Mouse (Mus musculus): Measurements from ENCODE around the gene Cpa1. TPM values are rescaled to one million over a fixed set of nuclear protein-coding genes. Genes with fewer than 3 reads are reported as not detected.

Cpa1 gene
- polyA plus RNA-seq, 1 experiment from 2014 or later, result 5.4 TPM

- H3K4me2 ChIP-seq (ENCODE audit: low read depth, low read length), result peak overlapping the region; percentile 50
These were observed 35.8 kb downstream of the Cpa1 start for GRCm38 (mm10) chr6:30674714-30675280.

GRCm38 (mm10) chr6:30675281-30675771 lies 36.3 kb downstream of the Cpa1 start:
- Histone ChIP-seq H3K9ac (ENCODE audit: low read length) (peak overlapping the region; percentile 69), H3K4me2 (ENCODE audit: low read depth, low read length) (peak overlapping the region; percentile 50), H3K36me3 (ENCODE audit: control insufficient read depth, insufficient read depth, low read length) (no peaks in the 10 kb centered on the region), H3K4me3 (ENCODE audit: low read length) (peak overlapping the region; percentile 21; the same call in 1 of the 2 replicates), H3K4me1 (replicated peaks; ENCODE audit: control insufficient read depth, insufficient read depth, low read length) (peaks cover 45% of the 10 kb centered on the region), H3K27me3 (ENCODE audit: control insufficient read depth, insufficient read depth, low read depth, low read length) (no peaks in the 10 kb centered on the region), H3K27ac (ENCODE audit: low read length) (peak overlapping the region; percentile 96), H3K9me3 (ENCODE audit: control insufficient read depth, low read length) (no peaks in the 10 kb centered on the region)
- ATAC-seq (ENCODE audit: low read depth), result peak; percentile 58
- WGBS, result 13% methylated on average over 11 of the region's 11 CpGs

More at GRCm38 (mm10) chr6:30674714-30675280, 35.8 kb downstream of the Cpa1 start:
- ATAC-seq (ENCODE audit: low read depth), result peak; percentile 79
- Histone ChIP-seq H3K4me3 (ENCODE audit: low read length) (peak overlapping the region; percentile 3; the same call in 1 of the 2 replicates), H3K27me3 (ENCODE audit: control insufficient read depth, insufficient read depth, low read depth, low read length) (no peaks in the 10 kb centered on the region), H3K9me3 (ENCODE audit: control insufficient read depth, low read length) (no peaks in the 10 kb centered on the region), H3K9ac (ENCODE audit: low read length) (peak overlapping the region; percentile 69), H3K4me1 (replicated peaks; ENCODE audit: control insufficient read depth, insufficient read depth, low read length) (peaks cover 45% of the 10 kb centered on the region), H3K27ac (ENCODE audit: low read length) (peak overlapping the region; percentile 96), H3K36me3 (ENCODE audit: control insufficient read depth, insufficient read depth, low read length) (no peaks in the 10 kb centered on the region)
- WGBS, result 22% methylated on average over 9 of the region's 9 CpGs

DNA sequence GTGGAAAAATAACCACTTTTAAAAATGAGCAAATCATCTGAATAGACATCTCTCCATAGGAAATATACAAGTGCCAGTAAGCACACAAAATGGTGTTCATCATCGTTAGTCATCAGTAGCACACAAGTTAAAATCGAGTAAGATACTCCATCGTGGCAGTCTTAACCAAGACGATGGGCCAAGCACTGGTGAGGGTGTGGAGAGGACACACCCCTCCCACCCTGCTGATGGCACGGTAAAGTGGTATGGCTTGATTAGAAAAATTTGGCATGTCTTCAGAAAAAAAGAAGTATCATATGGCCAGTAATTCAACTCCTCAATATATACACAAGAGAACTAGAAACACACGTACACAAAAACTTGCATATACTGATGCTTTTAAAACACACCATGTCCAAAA lies 37.5 kb downstream of the Cpa1 start:
- Histone ChIP-seq H3K27ac (ENCODE audit: low read length) (no peak overlapping the region), H3K4me2 (ENCODE audit: low read depth, low read length) (no peak overlapping the region), H3K4me3 (ENCODE audit: low read length) (no peak overlapping the region), H3K36me3 (ENCODE audit: control insufficient read depth, insufficient read depth, low read length) (no peaks in the 10 kb centered on the region), H3K9me3 (ENCODE audit: control insufficient read depth, low read length) (no peaks in the 10 kb centered on the region), H3K9ac (ENCODE audit: low read length) (no peak overlapping the region), H3K4me1 (replicated peaks; ENCODE audit: control insufficient read depth, insufficient read depth, low read length) (peaks cover 48% of the 10 kb centered on the region), H3K27me3 (ENCODE audit: control insufficient read depth, insufficient read depth, low read depth, low read length) (no peaks in the 10 kb centered on the region)
- no peak for ATAC-seq (ENCODE audit: low read depth)
- WGBS, result 74% methylated on average over 6 of the region's 6 CpGs

DNA sequence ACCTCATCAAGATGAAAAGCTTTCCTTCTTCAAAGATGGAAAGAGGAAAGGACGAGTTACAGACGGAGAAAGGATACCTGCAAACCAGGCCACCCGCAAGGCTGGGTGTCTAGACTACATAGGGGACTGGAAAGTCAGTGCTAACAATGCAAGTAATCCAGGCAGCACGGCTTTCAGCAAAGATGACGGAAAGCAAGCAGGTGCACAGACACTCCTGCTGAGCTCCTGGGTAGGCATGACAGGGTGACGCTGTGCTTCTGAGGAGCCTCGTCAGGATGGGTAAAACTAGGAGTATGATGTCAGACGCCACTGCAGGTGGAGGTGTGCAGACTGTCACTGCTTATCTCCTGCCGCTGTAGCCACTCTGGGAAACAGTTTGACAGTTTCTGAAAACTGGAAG lies 38.6 kb downstream of the Cpa1 start:
- Histone ChIP-seq H3K4me3 (ENCODE audit: low read length) (no peak overlapping the region), H3K4me1 (replicated peaks; ENCODE audit: control insufficient read depth, insufficient read depth, low read length) (peaks cover 50% of the 10 kb centered on the region), H3K27me3 (ENCODE audit: control insufficient read depth, insufficient read depth, low read depth, low read length) (no peaks in the 10 kb centered on the region), H3K9me3 (ENCODE audit: control insufficient read depth, low read length) (no peaks in the 10 kb centered on the region), H3K27ac (ENCODE audit: low read length) (no peak overlapping the region), H3K4me2 (ENCODE audit: low read depth, low read length) (no peak overlapping the region), H3K36me3 (ENCODE audit: control insufficient read depth, insufficient read depth, low read length) (no peaks in the 10 kb centered on the region), H3K9ac (ENCODE audit: low read length) (no peak overlapping the region)
- WGBS, result 76% methylated on average over 9 of the region's 9 CpGs
- ATAC-seq (ENCODE audit: low read depth), result no peak

- 0 out of 2 replicates have a peak overlapping the region, but pooled peaks have one; percentile 9 for H3K9ac ChIP-seq (ENCODE audit: low read length)
- no peak overlapping the region for H3K4me2 ChIP-seq (ENCODE audit: low read depth, low read length)
- H3K27ac ChIP-seq (ENCODE audit: low read length), result no peak overlapping the region
- H3K27me3 ChIP-seq (ENCODE audit: control insufficient read depth, insufficient read depth, low read depth, low read length), result no peaks in the 10 kb centered on the region
- no peaks in the 10 kb centered on the region for H3K36me3 ChIP-seq (ENCODE audit: control insufficient read depth, insufficient read depth, low read length)
- no peak for ATAC-seq (ENCODE audit: low read depth)
- H3K4me1 ChIP-seq (replicated peaks; ENCODE audit: control insufficient read depth, insufficient read depth, low read length), result peaks cover 49% of the 10 kb centered on the region
- H3K4me3 ChIP-seq (ENCODE audit: low read length), result no peak overlapping the region
- 77% methylated on average over 6 of the region's 6 CpGs for WGBS
- no peaks in the 10 kb centered on the region for H3K9me3 ChIP-seq (ENCODE audit: control insufficient read depth, low read length)
These were observed 39.5 kb downstream of the Cpa1 start for GRCm38 (mm10) chr6:30678482-30678881.

DNA sequence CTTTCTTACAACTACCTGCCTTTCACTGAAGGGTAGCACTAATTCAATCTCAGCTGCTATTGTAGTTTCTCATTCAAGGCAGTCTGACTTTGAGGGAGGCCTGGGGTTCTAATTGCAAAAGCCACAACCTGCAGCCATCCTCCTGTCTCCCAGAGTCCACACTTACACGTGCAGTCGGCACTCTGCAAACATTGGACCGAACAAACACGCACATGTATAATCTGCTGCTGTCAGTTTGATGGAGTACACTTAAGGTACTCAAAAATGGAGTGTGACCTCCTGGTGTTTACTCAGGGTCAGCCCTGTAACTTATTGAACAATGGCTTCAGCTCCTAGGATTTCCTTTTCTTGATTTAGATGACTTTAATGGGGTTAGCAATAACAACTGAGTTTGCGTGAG lies 40.5 kb downstream of the Cpa1 start:
- no peaks in the 10 kb centered on the region for H3K36me3 ChIP-seq (ENCODE audit: control insufficient read depth, insufficient read depth, low read length)
- peak; percentile 56 for ATAC-seq (ENCODE audit: low read depth)
- peak overlapping the region; percentile 67; the same call in 1 of the 2 replicates for H3K27ac ChIP-seq (ENCODE audit: low read length)
- WGBS, result 27% methylated on average over 5 of the region's 5 CpGs
- no peak overlapping the region for H3K4me3 ChIP-seq (ENCODE audit: low read length)
- no peaks in the 10 kb centered on the region for H3K9me3 ChIP-seq (ENCODE audit: control insufficient read depth, low read length)
- no peak overlapping the region for H3K4me2 ChIP-seq (ENCODE audit: low read depth, low read length)
- H3K9ac ChIP-seq (ENCODE audit: low read length), result peak overlapping the region; percentile 34
- peaks cover 39% of the 10 kb centered on the region for H3K4me1 ChIP-seq (replicated peaks; ENCODE audit: control insufficient read depth, insufficient read depth, low read length)
- no peaks in the 10 kb centered on the region for H3K27me3 ChIP-seq (ENCODE audit: control insufficient read depth, insufficient read depth, low read depth, low read length)

- Histone ChIP-seq H3K27me3 (ENCODE audit: control insufficient read depth, insufficient read depth, low read depth, low read length) (no peaks in the 10 kb centered on the region), H3K36me3 (ENCODE audit: control insufficient read depth, insufficient read depth, low read length) (no peaks in the 10 kb centered on the region), H3K4me3 (ENCODE audit: low read length) (no peak overlapping the region), H3K9ac (ENCODE audit: low read length) (no peak overlapping the region), H3K9me3 (ENCODE audit: control insufficient read depth, low read length) (no peaks in the 10 kb centered on the region), H3K27ac (ENCODE audit: low read length) (no peak overlapping the region), H3K4me2 (ENCODE audit: low read depth, low read length) (no peak overlapping the region), H3K4me1 (replicated peaks; ENCODE audit: control insufficient read depth, insufficient read depth, low read length) (peaks cover 30% of the 10 kb centered on the region)
- ATAC-seq (ENCODE audit: low read depth), result no peak
- 53% methylated on average over 7 of the region's 7 CpGs for WGBS
These were observed 41.4 kb downstream of the Cpa1 start for GRCm38 (mm10) chr6:30680442-30680841.

DNA sequence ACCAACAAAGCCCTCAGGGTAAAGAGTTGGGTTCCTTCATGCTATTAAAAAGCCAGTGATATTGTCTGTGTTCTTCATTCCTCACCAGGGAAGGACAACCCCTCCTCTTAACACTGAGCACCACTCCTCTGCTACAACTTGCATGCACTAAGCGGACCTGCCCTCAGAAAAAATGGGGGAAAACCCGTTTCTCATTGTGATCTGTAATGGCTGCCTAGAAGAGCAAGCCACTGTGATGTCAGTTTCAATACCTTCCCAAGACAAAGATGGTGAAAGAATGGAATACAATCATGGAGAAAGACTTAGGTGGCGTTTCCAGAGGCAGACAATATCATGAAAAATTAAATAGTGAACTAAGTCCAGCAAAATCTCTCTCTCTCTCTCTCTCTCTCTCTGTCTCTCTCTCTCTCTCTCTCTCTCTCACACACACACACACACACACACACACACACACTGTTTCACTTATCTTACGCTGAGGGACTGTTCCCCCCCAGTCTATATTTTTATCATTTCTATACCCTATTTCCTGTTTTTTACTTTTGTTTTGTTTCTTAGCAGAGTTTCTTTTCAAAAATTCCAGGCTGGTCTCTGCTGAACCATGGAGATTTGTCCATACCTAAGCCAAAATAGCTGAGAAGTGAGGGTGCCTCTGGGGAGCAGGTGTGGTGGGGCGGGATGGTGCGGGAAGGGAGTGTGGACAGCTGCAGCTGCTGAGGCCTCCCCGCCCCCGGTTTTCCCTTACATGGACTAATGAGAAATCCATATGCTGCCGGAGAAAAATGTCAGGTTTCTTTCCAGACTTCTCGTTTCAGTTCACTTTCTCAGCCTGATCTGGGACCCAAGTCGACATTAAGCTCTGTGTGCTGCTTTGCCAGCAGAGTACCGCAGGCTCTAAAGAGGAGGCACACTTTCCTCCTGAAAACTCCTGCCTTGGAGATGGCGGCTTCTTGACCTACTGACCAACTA lies 43.2 kb downstream of the Cpa1 start:
- 34% methylated on average over 13 of the region's 13 CpGs for whole genome bisulfite sequencing
- H3K4me2 ChIP-seq (ENCODE audit: low read depth, low read length), result peak overlapping the region; percentile 47

DNA sequence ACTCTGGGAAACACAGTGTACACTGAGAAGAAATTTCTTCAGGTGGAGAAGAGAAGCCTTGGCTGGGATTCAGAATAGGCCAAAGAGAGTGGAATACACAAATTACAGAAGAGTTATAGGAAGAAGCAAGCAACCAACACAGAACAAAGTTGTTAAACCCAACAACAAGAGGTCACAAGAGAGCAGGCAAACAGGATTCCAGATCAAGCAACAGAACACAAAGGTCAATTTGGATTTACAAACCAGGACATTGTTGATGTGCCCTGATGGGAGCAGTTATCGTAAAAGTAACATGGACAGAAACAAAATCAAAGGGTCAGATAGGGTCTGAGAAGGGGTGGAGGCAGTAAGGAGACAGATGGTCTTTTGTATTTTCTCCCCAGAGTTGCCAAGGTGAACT lies 45.6 kb downstream of the Cpa1 start:
- Histone ChIP-seq H3K27me3 (ENCODE audit: control insufficient read depth, insufficient read depth, low read depth, low read length) (no peaks in the 10 kb centered on the region), H3K4me3 (ENCODE audit: low read length) (no peak overlapping the region), H3K9ac (ENCODE audit: low read length) (no peak overlapping the region), H3K9me3 (ENCODE audit: control insufficient read depth, low read length) (no peaks in the 10 kb centered on the region), H3K4me2 (ENCODE audit: low read depth, low read length) (no peak overlapping the region), H3K4me1 (replicated peaks; ENCODE audit: control insufficient read depth, insufficient read depth, low read length) (peaks cover 17% of the 10 kb centered on the region), H3K36me3 (ENCODE audit: control insufficient read depth, insufficient read depth, low read length) (no peaks in the 10 kb centered on the region), H3K27ac (ENCODE audit: low read length) (no peak overlapping the region)
- 96% methylated on average over 1 of the region's 1 CpGs for WGBS
- no peak for ATAC-seq (ENCODE audit: low read depth)

More for the DNA sequence above, 43.2 kb downstream of the Cpa1 start:
- Histone ChIP-seq H3K36me3 (ENCODE audit: control insufficient read depth, insufficient read depth, low read length) (no peaks in the 10 kb centered on the region), H3K27ac (ENCODE audit: low read length) (peak overlapping the region; percentile 88), H3K9ac (ENCODE audit: low read length) (peak overlapping the region; percentile 56), H3K9me3 (ENCODE audit: control insufficient read depth, low read length) (no peaks in the 10 kb centered on the region), H3K4me3 (ENCODE audit: low read length) (peak overlapping the region; percentile 5; the same call in 1 of the 2 replicates), H3K4me1 (replicated peaks; ENCODE audit: control insufficient read depth, insufficient read depth, low read length) (peaks cover 20% of the 10 kb centered on the region), H3K27me3 (ENCODE audit: control insufficient read depth, insufficient read depth, low read depth, low read length) (no peaks in the 10 kb centered on the region)
- ATAC-seq (ENCODE audit: low read depth), result peak; percentile 69

Measured in lung, embryonic 16.5 days (tissue).